Mouse (Mus musculus) ES-E14 (cell line): Measurements from ENCODE around the gene Aqp9.

Experiments used
- CHD2 ChIP-seq: IDR thresholded peaks from 2 replicates; pipeline ENCODE4 v1.6.1; 2014; ENCODE audit warnings: mild to moderate bottlenecking, low read depth, low read length, inconsistent platforms
- MAFK ChIP-seq: IDR thresholded peaks from 2 replicates; pipeline ENCODE4 v1.6.1; 2014; ENCODE audit warnings: mild to moderate bottlenecking, low read depth, low read length, inconsistent platforms; ENCODE audit not compliant: insufficient read depth
- ZC3H11A ChIP-seq: IDR thresholded peaks from 2 replicates; pipeline ENCODE4 v1.6.1; 2012; ENCODE audit warnings: low read depth, mild to moderate bottlenecking, inconsistent platforms, low read length, borderline replicate concordance
- ZNF384 ChIP-seq: IDR thresholded peaks from 2 replicates; pipeline ENCODE4 v1.6.1; 2012; ENCODE audit warnings: low read depth, low read length, inconsistent platforms

- TF ChIP-seq ZNF384 (no peak), MAFK (no peak), ZC3H11A (no peak), CHD2 (no peak)
These were observed 47.0 kb upstream of the Aqp9 start, which contains the start of gene Aldh1a2 for GRCm38 (mm10) chr9:71215248-71216035.
